Mouse (Mus musculus) cerebral cortex, adult 2 months (tissue): ENCODE data around the gene Ralgps1.

Experiments
- WGBS: fragments of 180-500 bp; shearing (Covaris S2); methylation state at CpG from one replicate; pipeline ENCODE4 v1.1.7; 2018; 5-methylcytosine and 5-hydroxymethylcytosine counted together

Gene Ralgps1

GRCm38 (mm10) chr2:33274719-33275490, 96.4 kb downstream of the Ralgps1 start:
- WGBS: 76% methylated on average over 12 of the region's 12 CpGs

GRCm38 (mm10) chr2:33272665-33273439, 98.4 kb downstream of the Ralgps1 start:
- WGBS: 47% methylated on average over 4 of the region's 4 CpGs

- 25% methylated on average over 1 of the region's 1 CpGs for WGBS
These were observed 99.8 kb downstream of the Ralgps1 start for GRCm38 (mm10) chr2:33271511-33271910.

GRCm38 (mm10) chr2:33270569-33270968, 100.7 kb downstream of the Ralgps1 start:
- 78% methylated on average over 2 of the region's 2 CpGs for WGBS

GRCm38 (mm10) chr2:33269132-33269493, 102.2 kb downstream of the Ralgps1 start:
- WGBS: 50% methylated on average over 2 of the region's 2 CpGs

- 68% methylated on average over 6 of the region's 6 CpGs for WGBS
These were observed 102.7 kb downstream of the Ralgps1 start for GRCm38 (mm10) chr2:33268384-33269131.

GRCm38 (mm10) chr2:33267075-33267474, 104.2 kb downstream of the Ralgps1 start:
- WGBS: 35% methylated on average over 1 of the region's 1 CpGs

GRCm38 (mm10) chr2:33265793-33266192, 105.5 kb downstream of the Ralgps1 start:
- 20% methylated on average over 3 of the region's 3 CpGs for WGBS

GRCm38 (mm10) chr2:33261475-33261874, 109.8 kb downstream of the Ralgps1 start:
- WGBS: 98% methylated on average over 3 of the region's 3 CpGs

- WGBS: 47% methylated on average over 8 of the region's 8 CpGs
These were observed 110.5 kb downstream of the Ralgps1 start for GRCm38 (mm10) chr2:33260772-33261171.

GRCm38 (mm10) chr2:33256769-33257537, 114.3 kb downstream of the Ralgps1 start:
- 88% methylated on average over 3 of the region's 3 CpGs for WGBS

- WGBS: 71% methylated on average over 9 of the region's 9 CpGs
These were observed 116.8 kb downstream of the Ralgps1 start for GRCm38 (mm10) chr2:33254318-33254985.

GRCm38 (mm10) chr2:33253572-33254190, 117.6 kb downstream of the Ralgps1 start:
- WGBS: 81% methylated on average over 4 of the region's 4 CpGs

GRCm38 (mm10) chr2:33252751-33253150, 118.5 kb downstream of the Ralgps1 start:
- 85% methylated on average over 6 of the region's 6 CpGs for WGBS

GRCm38 (mm10) chr2:33249922-33250633, 121.2 kb downstream of the Ralgps1 start:
- WGBS: 63% methylated on average over 3 of the region's 3 CpGs

GRCm38 (mm10) chr2:33248549-33248948, 122.7 kb downstream of the Ralgps1 start:
- WGBS: 90% methylated on average over 7 of the region's 7 CpGs

- 75% methylated on average over 5 of the region's 5 CpGs for WGBS
These were observed 124.4 kb downstream of the Ralgps1 start for GRCm38 (mm10) chr2:33246841-33247240.

GRCm38 (mm10) chr2:33244880-33245279, 126.4 kb downstream of the Ralgps1 start:
- WGBS: 65% methylated on average over 6 of the region's 6 CpGs

- 71% methylated on average over 6 of the region's 6 CpGs for WGBS
These were observed 133.7 kb downstream of the Ralgps1 start for GRCm38 (mm10) chr2:33237581-33237980.

- 68% methylated on average over 4 of the region's 4 CpGs for WGBS
These were observed 136.4 kb downstream of the Ralgps1 start for GRCm38 (mm10) chr2:33234848-33235247.
